ENCODE assay signal across 8 mouse cellular contexts in genomic region chr1:74587233-74587772, GRCm38 (mm10). TPM values are rescaled to one million over a fixed set of nuclear protein-coding genes. Genes with fewer than 3 reads are reported as not detected.
DNase-seq lines count a peak whose midpoint lies in the region; ATAC-seq and TF ChIP-seq lines count a peak whose summit lies in the region.

No protein-coding gene starts in this region.

- no peaks in the 10 kb centered on the region for H3K27me3 ChIP-seq in heart, embryonic 10.5 days (ENCODE audit: insufficient read depth, poor library complexity, severe bottlenecking)
- H3K27me3 ChIP-seq in thymus, adult 2 months (ENCODE audit: control insufficient read depth, insufficient read depth, low read length), result no peaks in the 10 kb centered on the region
- H3K27me3 ChIP-seq in intestine, embryonic 15.5 days (replicated peaks), result no peaks in the 10 kb centered on the region
- no peaks in the 10 kb centered on the region for H3K27me3 ChIP-seq in neural tube, embryonic 12.5 days (replicated peaks)

- peak overlapping the region; percentile 71 for H3K9ac ChIP-seq in intestine, embryonic 15.5 days
- peak overlapping the region; percentile 69 for H3K9ac ChIP-seq in neural tube, embryonic 12.5 days

- ATAC-seq in intestine, embryonic 15.5 days, result no peak
- no peak; the same call in 1 of the 2 replicates for ATAC-seq in neural tube, embryonic 12.5 days (ENCODE audit: low FRiP score, low read depth)

- H3K9me3 ChIP-seq in heart, embryonic 10.5 days, result no peaks in the 10 kb centered on the region
- H3K9me3 ChIP-seq in intestine, embryonic 15.5 days, result no peaks in the 10 kb centered on the region
- H3K9me3 ChIP-seq in neural tube, embryonic 12.5 days, result no peaks in the 10 kb centered on the region

- peak overlapping the region; percentile 95 for H3K4me3 ChIP-seq in heart, embryonic 10.5 days
- peak overlapping the region; percentile 73 for H3K4me3 ChIP-seq in thymus, adult 2 months (ENCODE audit: control insufficient read depth, insufficient read depth, low read length)
- H3K4me3 ChIP-seq in intestine, embryonic 15.5 days (replicated peaks), result peak overlapping the region; percentile 94
- peak overlapping the region; percentile 72 for H3K4me3 ChIP-seq in neural tube, embryonic 12.5 days

- TF ChIP-seq POLR2A in thymus, adult 2 months (IDR thresholded peaks at IDR 0.05; ENCODE audit: control insufficient read depth, extremely low read depth, insufficient read depth, low read length, poor library complexity), result no peak

- H3K4me2 ChIP-seq in intestine, embryonic 15.5 days (replicated peaks), result peak overlapping the region; percentile 76
- H3K4me2 ChIP-seq in neural tube, embryonic 12.5 days (replicated peaks), result peak overlapping the region; percentile 87

- H3K27ac ChIP-seq in heart, embryonic 10.5 days, result peak overlapping the region; percentile 86
- H3K27ac ChIP-seq in thymus, adult 2 months (ENCODE audit: control insufficient read depth, insufficient read depth, low read length), result peak overlapping the region; percentile 19
- peak overlapping the region; percentile 89 for H3K27ac ChIP-seq in intestine, embryonic 15.5 days
- H3K27ac ChIP-seq in neural tube, embryonic 12.5 days, result 0 out of 2 replicates have a peak overlapping the region, but pooled peaks have one; percentile 28

- WGBS in heart, embryonic 10.5 days, result under 1% methylated on average over 24 of the region's 24 CpGs
- WGBS in thymus, adult 2 months, result under 1% methylated on average over 24 of the region's 24 CpGs
- under 1% methylated on average over 24 of the region's 24 CpGs for WGBS in intestine, embryonic 15.5 days
- WGBS in neural tube, embryonic 12.5 days, result under 1% methylated on average over 24 of the region's 24 CpGs

- DNase-seq in heart, embryonic 10.5 days (ENCODE audit: low spot score), result no peak
- no peak for DNase-seq in heart, adult 18-20 months
- no peak for DNase-seq in thymus, adult 2 months
- DNase-seq in thymus, adult 18-20 months, result no peak
- no peak for DNase-seq in embryo, embryonic 11 days
- DNase-seq in thymus, postnatal 36 days, result no peak

- H3K36me3 ChIP-seq in heart, embryonic 10.5 days, result peaks cover 44% of the 10 kb centered on the region
- H3K36me3 ChIP-seq in thymus, adult 2 months (ENCODE audit: control insufficient read depth, insufficient read depth, low read length), result peaks cover 5% of the 10 kb centered on the region; the same call in 1 of the 2 replicates
- H3K36me3 ChIP-seq in intestine, embryonic 15.5 days, result peaks cover 6% of the 10 kb centered on the region; the same call in 1 of the 2 replicates
- peaks cover 34% of the 10 kb centered on the region for H3K36me3 ChIP-seq in neural tube, embryonic 12.5 days

- TF ChIP-seq CTCF in thymus, adult 2 months (IDR thresholded peaks at IDR 0.05; ENCODE audit: borderline replicate concordance, control insufficient read depth, extremely low read depth, insufficient read depth, low read length, poor library complexity), result 0 out of 2 replicates have a peak, but pooled peaks have one; percentile 12

- peaks cover 32% of the 10 kb centered on the region for H3K4me1 ChIP-seq in heart, embryonic 10.5 days
- peaks cover 6% of the 10 kb centered on the region for H3K4me1 ChIP-seq in thymus, adult 2 months (replicated peaks; ENCODE audit: control insufficient read depth, insufficient read depth, low read length)
- peaks cover 11% of the 10 kb centered on the region; the same call in 1 of the 2 replicates for H3K4me1 ChIP-seq in intestine, embryonic 15.5 days (replicated peaks)
- peaks cover 20% of the 10 kb centered on the region for H3K4me1 ChIP-seq in neural tube, embryonic 12.5 days

RNA-seq across cellular contexts. Expression of gene Zfp142, which starts 0.7 kb away (rescaled TPM):
- 6.8 and 9.2 TPM in 2 replicates for polyA plus RNA-seq in heart, embryonic 10.5 days (2016; fragmentation: Nextera tagmentation; extraction: Ambion mirVana)
- total RNA-seq in heart, adult 18-20 months (2021), result 10 to 100 TPM; 10.6 to 13.2 TPM
- polyA plus RNA-seq in thymus, adult 2 months (2012; rRNA removed), result 28.4 and 30.3 TPM in 2 replicates
- polyA plus RNA-seq in intestine, embryonic 15.5 days (2015; fragmentation: Nextera tagmentation; extraction: Ambion mirVana), result 4.6 and 5.4 TPM in 2 replicates
- 8.5 and 10.3 TPM in 2 replicates for polyA plus RNA-seq in neural tube, embryonic 12.5 days (2016; fragmentation: Nextera tagmentation; extraction: Ambion mirVana)

RNA-seq across cellular contexts. Expression of gene Bcs1l, which starts 0.8 kb away (rescaled TPM):
- 23.3 TPM in 2 replicates for polyA plus RNA-seq in heart, embryonic 10.5 days (2016; fragmentation: Nextera tagmentation; extraction: Ambion mirVana)
- 10 to 100 TPM; 33.6 to 35.2 TPM for total RNA-seq in heart, adult 18-20 months (2021)
- 14.7 and 17.3 TPM in 2 replicates for polyA plus RNA-seq in thymus, adult 2 months (2012; rRNA removed)
- polyA plus RNA-seq in intestine, embryonic 15.5 days (2015; fragmentation: Nextera tagmentation; extraction: Ambion mirVana), result 21.9 and 22.1 TPM in 2 replicates
- 17.3 and 19.4 TPM in 2 replicates for polyA plus RNA-seq in neural tube, embryonic 12.5 days (2016; fragmentation: Nextera tagmentation; extraction: Ambion mirVana)

RNA-seq across cellular contexts. Expression of gene Rnf25, which starts 13.9 kb away (rescaled TPM):
- polyA plus RNA-seq in heart, embryonic 10.5 days (2016; fragmentation: Nextera tagmentation; extraction: Ambion mirVana), result 25.4 and 32.8 TPM in 2 replicates
- total RNA-seq in heart, adult 18-20 months (2021), result 10 to 100 TPM; 13.8 to 19.6 TPM
- 68.0 and 82.4 TPM in 2 replicates for polyA plus RNA-seq in thymus, adult 2 months (2012; rRNA removed)
- 28.2 and 30.2 TPM in 2 replicates for polyA plus RNA-seq in intestine, embryonic 15.5 days (2015; fragmentation: Nextera tagmentation; extraction: Ambion mirVana)
- 35.5 and 37.8 TPM in 2 replicates for polyA plus RNA-seq in neural tube, embryonic 12.5 days (2016; fragmentation: Nextera tagmentation; extraction: Ambion mirVana)

RNA-seq across cellular contexts. Expression of gene Stk36, which starts 13.9 kb away (rescaled TPM):
- polyA plus RNA-seq in heart, embryonic 10.5 days (2016; fragmentation: Nextera tagmentation; extraction: Ambion mirVana), result 4.1 and 6.2 TPM in 2 replicates
- under 1 TPM; 0.64 to 0.74 TPM for total RNA-seq in heart, adult 18-20 months (2021)
- polyA plus RNA-seq in thymus, adult 2 months (2012; rRNA removed), result 2.6 and 3.7 TPM in 2 replicates
- 4.0 and 5.3 TPM in 2 replicates for polyA plus RNA-seq in intestine, embryonic 15.5 days (2015; fragmentation: Nextera tagmentation; extraction: Ambion mirVana)
- 22.8 and 22.9 TPM in 2 replicates for polyA plus RNA-seq in neural tube, embryonic 12.5 days (2016; fragmentation: Nextera tagmentation; extraction: Ambion mirVana)

RNA-seq across cellular contexts. Expression of gene Usp37, which starts 43.2 kb away (rescaled TPM):
- 26.8 and 28.3 TPM in 2 replicates for polyA plus RNA-seq in heart, embryonic 10.5 days (2016; fragmentation: Nextera tagmentation; extraction: Ambion mirVana)
- total RNA-seq in heart, adult 18-20 months (2021), result 1 to 10 TPM; 9.0 to 9.9 TPM
- polyA plus RNA-seq in thymus, adult 2 months (2012; rRNA removed), result 7.3 and 8.6 TPM in 2 replicates
- polyA plus RNA-seq in intestine, embryonic 15.5 days (2015; fragmentation: Nextera tagmentation; extraction: Ambion mirVana), result 22.2 and 26.0 TPM in 2 replicates
- 30.2 and 33.1 TPM in 2 replicates for polyA plus RNA-seq in neural tube, embryonic 12.5 days (2016; fragmentation: Nextera tagmentation; extraction: Ambion mirVana)

Comparison
In these comparisons a context has a peak if more than half of its experiments do, and no peak if none do; other contexts are left out.
1. H3K27ac ChIP-seq: peak in every context shown above with its lines; median percentile 89 in intestine, embryonic 15.5 days; 86 in heart, embryonic 10.5 days; 28 in neural tube, embryonic 12.5 days; 19 in thymus, adult 2 months.